Mouse (Mus musculus) thymus, adult 2 months (tissue): ENCODE data around the gene Sv2b. TPM values are rescaled to one million over a fixed set of nuclear protein-coding genes. Genes with fewer than 3 reads are reported as not detected.

ENCODE experiments used
- DNase-seq: peaks from one replicate; pipeline ENCODE4 v3.0.0; 2021
- H3K27ac ChIP-seq: fragments of 200-500 bp; 2 replicates; pipeline ENCODE4 v1.5.1; 2012; ENCODE audit warnings: low read length, control low read depth; ENCODE audit not compliant: control insufficient read depth, insufficient read depth
- H3K27me3 ChIP-seq: fragments of 200-500 bp; 2 replicates; pipeline ENCODE4 v1.6.1; 2012; ENCODE audit warnings: mild to moderate bottlenecking, low read length, moderate library complexity, mixed read lengths; ENCODE audit not compliant: control insufficient read depth, insufficient read depth
- H3K36me3 ChIP-seq: fragments of 200-500 bp; 2 replicates; pipeline ENCODE4 v1.6.1; 2012; ENCODE audit warnings: mild to moderate bottlenecking, low read length, moderate library complexity; ENCODE audit not compliant: control insufficient read depth, insufficient read depth
- H3K4me1 ChIP-seq: fragments of 200-500 bp; replicated peaks from 2 replicates; pipeline ENCODE4 v1.6.1; 2012; ENCODE audit warnings: low read length; ENCODE audit not compliant: control insufficient read depth, insufficient read depth
- H3K4me3 ChIP-seq: fragments of 200-500 bp; 2 replicates; pipeline ENCODE4 v1.5.1; 2012; ENCODE audit warnings: mild to moderate bottlenecking, low read length, control low read depth, moderate library complexity; ENCODE audit not compliant: control insufficient read depth, insufficient read depth
- CTCF ChIP-seq: fragments of 200-500 bp; IDR thresholded peaks from 2 replicates; pipeline ENCODE4 v1.5.1; 2012; ENCODE audit warnings: mild to moderate bottlenecking, control low read depth, low read length, moderate library complexity, borderline replicate concordance; ENCODE audit not compliant: control insufficient read depth, poor library complexity, insufficient read depth; ENCODE audit errors: extremely low read depth
- POLR2A ChIP-seq: fragments of 200-500 bp; IDR thresholded peaks from 2 replicates; pipeline ENCODE4 v1.6.1; 2012; ENCODE audit warnings: mild to moderate bottlenecking, low read length, control low read depth, moderate library complexity; ENCODE audit not compliant: control insufficient read depth, poor library complexity, insufficient read depth; ENCODE audit errors: extremely low read depth
- WGBS: fragments of 180-500 bp; shearing (Covaris S2); methylation state at CpG from one replicate; pipeline ENCODE4 v1.1.7; 2018; 5-methylcytosine and 5-hydroxymethylcytosine counted together
- polyA plus RNA-seq: library from polyadenylated mRNA; depleted of rRNA; stranded (reverse); fragments of >200 nt; gene quantifications from 2 replicates; pipeline ENCODE4 v1.2.3, GENCODE M21; 2012

Sv2b gene
- polyA plus RNA-seq, 1 experiment, result 0.94 TPM

DNA sequence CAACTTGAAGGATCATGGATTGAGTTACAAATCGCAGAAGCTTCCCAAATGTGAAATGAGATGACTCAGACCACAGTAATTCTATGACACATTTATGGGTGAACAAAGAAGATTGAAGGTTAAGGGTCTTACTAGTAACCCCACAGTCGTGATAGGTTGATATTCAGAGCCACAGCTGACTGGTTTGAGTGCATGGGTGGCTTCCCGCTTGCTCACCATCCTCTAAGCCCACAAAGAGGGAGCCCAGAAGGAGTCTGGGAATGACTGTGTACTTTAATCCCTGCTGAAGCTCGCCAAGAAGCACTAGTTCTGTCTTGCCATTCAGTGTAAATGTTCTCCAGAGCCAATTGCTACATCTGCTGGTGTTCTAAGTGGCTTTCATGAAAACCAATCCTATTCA is 41.8 kb downstream of the Sv2b start:
- TF ChIP-seq CTCF (no peak), POLR2A (no peak)
- Histone ChIP-seq H3K4me1 (no peaks in the 10 kb centered on the region), H3K27me3 (no peaks in the 10 kb centered on the region), H3K27ac (no peak overlapping the region), H3K36me3 (no peaks in the 10 kb centered on the region), H3K4me3 (no peak overlapping the region)
- WGBS, result 79% methylated on average over 4 of the region's 4 CpGs
- no peak for DNase-seq

DNA sequence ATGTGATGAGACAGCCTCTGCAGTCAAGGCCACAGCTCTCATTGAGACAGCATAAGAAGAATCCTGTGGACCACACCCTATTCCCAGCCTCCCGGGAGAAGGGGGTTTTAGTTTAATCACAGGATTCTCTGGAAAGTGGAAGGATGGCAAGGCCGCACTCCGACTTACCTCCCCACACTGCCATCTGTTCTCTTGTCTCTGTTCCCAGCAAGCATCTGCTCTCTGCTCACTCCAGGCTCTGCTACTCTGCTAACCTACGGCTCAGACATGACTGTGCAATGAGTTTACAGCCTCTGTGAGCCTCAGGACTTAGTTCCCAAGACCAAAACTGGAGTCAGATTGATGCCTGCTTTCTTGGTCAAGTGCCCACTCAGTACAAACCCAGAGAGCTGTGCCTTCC is 43.8 kb downstream of the Sv2b start:
- no peak overlapping the region for H3K4me3 ChIP-seq
- H3K4me1 ChIP-seq, result no peaks in the 10 kb centered on the region
- WGBS, result 86% methylated on average over 4 of the region's 4 CpGs
- H3K27ac ChIP-seq, result no peak overlapping the region
- no peaks in the 10 kb centered on the region for H3K27me3 ChIP-seq
- no peak for DNase-seq
- TF ChIP-seq CTCF (no peak), POLR2A (no peak)
- H3K36me3 ChIP-seq, result no peaks in the 10 kb centered on the region

DNA sequence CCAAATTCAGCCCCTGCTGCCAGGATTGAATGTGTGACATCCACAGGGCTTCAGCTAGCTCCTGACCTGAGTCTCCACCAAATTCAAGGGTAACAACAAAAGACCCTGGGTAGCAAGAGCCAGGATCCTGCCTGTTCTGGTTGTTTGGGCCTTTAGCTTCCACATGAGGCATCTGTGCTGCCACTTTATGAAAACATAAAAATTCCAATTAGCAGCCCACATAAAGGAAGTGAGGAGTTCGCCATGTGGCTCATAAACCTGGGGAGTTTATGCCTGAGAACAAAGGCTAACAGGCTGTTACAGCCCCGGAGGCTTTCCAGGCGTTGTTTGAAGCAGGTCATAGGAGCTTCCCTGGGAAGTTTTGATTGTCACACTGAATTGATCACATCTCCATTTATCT is 49.1 kb downstream of the Sv2b start:
- Histone ChIP-seq H3K36me3 (no peaks in the 10 kb centered on the region), H3K27me3 (no peaks in the 10 kb centered on the region), H3K4me3 (no peak overlapping the region), H3K4me1 (no peaks in the 10 kb centered on the region), H3K27ac (no peak overlapping the region)
- DNase-seq, result no peak
- 81% methylated on average over 3 of the region's 3 CpGs for WGBS
- TF ChIP-seq POLR2A (no peak), CTCF (no peak)

DNA sequence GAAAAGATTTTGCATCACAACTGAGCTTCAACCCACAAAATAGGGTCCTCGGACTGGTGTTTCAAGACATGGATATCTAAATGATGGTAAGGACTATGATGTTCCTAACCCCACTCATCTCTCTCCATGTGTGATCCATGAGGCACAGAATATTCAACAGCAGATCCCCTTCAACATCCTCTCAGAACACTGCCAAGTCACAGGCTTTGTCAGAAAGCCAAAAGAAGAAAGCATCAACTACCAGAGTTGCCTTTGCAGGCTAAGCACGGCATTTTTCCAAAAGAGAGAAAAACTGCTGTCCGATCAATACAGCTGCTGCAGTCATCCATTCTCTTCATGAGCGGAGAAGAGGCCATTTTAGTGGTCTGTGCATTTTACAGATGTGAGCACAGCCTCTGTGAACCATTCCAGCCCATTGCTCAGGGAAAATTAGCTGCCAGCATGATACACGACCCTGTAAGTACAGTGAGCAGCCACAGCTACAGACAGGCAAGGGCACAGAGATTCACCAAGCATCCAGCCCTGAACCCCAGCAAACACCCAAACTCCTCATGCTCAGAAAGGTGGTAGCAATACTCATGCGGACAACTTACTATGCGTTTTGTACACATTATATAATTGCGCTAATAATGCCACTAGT is 55.3 kb downstream of the Sv2b start:
- TF ChIP-seq CTCF (no peak), POLR2A (no peak)
- 94% methylated on average over 8 of the region's 8 CpGs for WGBS

DNA sequence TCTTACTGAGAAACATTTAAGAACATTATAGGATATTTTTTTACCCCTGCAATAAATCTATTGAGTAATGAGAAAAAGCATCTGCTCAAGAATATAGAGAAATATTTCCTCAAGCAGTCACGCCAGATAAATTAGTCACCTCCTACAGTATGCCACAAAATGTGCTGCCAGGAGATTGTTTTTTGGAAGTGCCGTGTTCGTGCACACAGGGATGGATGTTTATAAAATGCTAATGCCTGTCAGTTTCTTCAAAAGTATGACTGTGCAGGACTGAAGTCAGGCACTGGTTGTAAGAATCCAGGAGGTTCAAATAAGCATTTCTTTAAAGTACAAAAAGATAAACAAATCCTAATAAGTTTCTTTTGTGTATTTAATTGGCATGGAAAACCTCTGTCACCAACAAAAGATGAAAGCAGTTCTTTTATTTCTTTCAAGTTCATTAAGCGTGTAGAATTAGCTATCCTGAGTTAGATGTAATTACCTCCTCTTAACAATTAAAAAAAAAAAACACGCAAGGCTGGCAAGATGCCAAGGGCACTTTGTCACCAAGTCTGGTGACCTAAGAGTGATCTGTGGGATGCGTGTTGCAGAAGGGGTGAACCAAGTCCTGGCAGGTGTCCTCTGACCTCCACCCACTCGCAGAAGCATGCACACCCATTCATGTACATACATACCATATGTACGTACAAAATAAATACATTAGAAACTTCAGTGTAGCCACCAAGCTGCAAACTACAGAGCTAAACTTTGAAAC is 68.1 kb downstream of the Sv2b start:
- H3K4me3 ChIP-seq, result no peak overlapping the region

More for the DNA sequence above, 55.3 kb downstream of the Sv2b start:
- no peaks in the 10 kb centered on the region for H3K36me3 ChIP-seq
- no peaks in the 10 kb centered on the region for H3K27me3 ChIP-seq
- H3K4me1 ChIP-seq, result no peaks in the 10 kb centered on the region
- no peak for DNase-seq
- no peak overlapping the region for H3K4me3 ChIP-seq
- no peak overlapping the region for H3K27ac ChIP-seq

DNA sequence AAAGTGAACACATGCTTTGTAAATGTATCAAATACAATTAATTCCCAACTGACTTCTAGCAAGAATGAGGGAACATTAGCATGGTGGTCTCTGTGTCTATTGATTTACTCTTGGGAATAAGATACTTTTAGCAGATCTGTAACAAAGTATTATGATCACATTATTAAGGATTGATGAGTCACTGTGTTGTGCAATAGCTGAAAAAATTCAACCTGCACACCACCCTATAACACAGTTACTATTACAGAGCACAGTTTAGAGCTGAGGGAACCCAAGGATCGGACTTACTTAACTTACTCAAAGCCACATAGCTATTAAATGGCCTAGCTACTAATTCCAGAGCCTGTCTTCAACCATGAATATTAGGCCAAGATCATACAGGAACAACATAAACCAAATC is 72.7 kb downstream of the Sv2b start:
- Histone ChIP-seq H3K4me1 (no peaks in the 10 kb centered on the region), H3K27ac (no peak overlapping the region), H3K4me3 (no peak overlapping the region), H3K36me3 (no peaks in the 10 kb centered on the region), H3K27me3 (no peaks in the 10 kb centered on the region)
- no peak for DNase-seq
- TF ChIP-seq POLR2A (no peak), CTCF (no peak)
- WGBS, result 98% methylated on average over 1 of the region's 1 CpGs

More for the DNA sequence above, 68.1 kb downstream of the Sv2b start:
- Histone ChIP-seq H3K36me3 (no peaks in the 10 kb centered on the region), H3K4me1 (no peaks in the 10 kb centered on the region), H3K27me3 (no peaks in the 10 kb centered on the region), H3K27ac (no peak overlapping the region)
- TF ChIP-seq CTCF (no peak), POLR2A (no peak)
- WGBS, result 93% methylated on average over 8 of the region's 8 CpGs
- DNase-seq, result no peak

DNA sequence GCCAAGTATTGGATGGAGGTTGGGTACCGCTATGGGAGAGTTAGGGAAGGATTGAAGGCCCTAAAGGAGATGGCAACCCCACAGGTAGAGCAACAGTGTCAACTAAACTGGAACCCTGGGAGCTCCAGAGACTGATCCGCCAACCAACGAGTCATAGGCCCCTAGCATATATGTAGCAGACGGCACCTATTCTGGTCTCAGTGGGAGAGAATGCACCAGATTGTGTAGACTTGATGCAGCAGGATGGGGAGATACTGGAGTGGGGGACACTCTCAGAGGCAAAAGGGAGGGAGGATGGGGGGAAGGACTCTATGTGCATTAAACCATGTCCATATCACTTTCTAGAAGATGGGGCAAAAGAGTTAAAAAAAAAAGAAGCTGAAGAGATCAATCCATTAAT is 84.9 kb downstream of the Sv2b start:
- TF ChIP-seq POLR2A, result no peak
- TF ChIP-seq CTCF, result no peak
- no peak for DNase-seq
- Histone ChIP-seq H3K4me3 (no peak overlapping the region), H3K36me3 (no peaks in the 10 kb centered on the region), H3K27ac (no peak overlapping the region), H3K4me1 (no peaks in the 10 kb centered on the region), H3K27me3 (no peaks in the 10 kb centered on the region)
- 97% methylated on average over 4 of the region's 4 CpGs for WGBS
